Mouse (Mus musculus): ENCODE measurements around the gene Bcr.

The Bcr gene

DNA sequence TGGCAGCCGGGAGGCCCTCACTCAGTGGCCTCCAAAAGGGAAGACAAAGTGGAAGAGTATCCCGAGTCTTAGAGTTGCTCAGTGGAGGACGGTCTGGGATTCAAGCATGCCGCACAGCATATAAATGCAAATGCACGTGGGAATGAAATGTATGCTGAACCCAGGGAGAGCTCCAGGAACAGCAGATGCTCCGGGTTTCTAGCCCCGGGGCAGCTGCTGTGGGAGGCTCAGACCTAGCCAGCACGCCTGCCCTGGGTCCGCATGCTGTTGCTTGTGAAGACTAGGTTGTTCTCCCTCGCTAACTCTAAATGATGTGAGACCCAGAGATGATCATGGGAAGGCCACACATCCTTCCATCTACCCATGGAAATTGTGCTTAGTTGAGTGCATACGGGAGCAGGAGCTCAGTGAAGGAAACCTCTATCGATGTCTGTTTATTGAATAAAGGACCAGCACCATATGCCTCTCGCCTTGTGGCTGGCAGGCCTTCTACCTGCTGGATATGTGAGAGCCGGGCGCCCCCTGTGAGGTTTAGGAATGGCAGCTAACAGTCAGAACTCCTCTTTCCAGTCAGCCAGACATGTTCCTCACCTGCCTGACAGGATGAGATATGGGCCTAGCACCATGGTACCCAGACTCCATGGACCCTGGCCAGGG, 74.6 kb downstream of the Bcr start:
- no peak for DNase-seq (ENCODE audit: low spot score)

DNA sequence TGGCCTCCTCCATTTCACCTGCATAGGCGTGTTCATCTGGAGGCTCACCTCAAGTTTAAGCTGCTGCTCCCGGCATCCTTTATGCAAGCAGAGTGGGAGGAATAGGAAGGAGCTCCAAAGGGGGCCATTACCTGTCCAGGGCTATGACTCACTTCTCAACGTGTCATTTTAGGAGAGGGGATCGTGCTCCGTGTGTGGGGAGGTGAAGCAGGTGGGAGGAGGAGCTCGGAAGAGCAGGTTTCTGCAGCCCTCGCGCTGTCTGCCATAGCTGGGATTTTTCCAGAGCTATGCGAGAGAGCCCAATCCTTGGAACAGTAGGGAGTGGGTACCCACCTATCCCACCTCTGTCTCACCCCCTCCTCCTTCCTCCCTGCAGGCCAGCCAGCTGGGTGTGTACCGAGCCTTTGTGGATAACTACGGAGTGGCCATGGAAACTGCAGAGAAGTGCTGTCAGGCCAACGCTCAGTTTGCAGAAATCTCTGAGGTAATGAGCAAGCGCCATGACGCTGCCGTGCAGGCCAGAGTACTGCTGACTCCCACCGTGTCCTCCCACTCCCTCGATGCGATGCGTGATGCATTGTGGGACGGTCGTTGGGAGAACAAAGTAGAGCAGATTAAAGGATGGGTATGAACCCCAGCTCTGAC, 75.2 kb downstream of the Bcr start:
- no peak for DNase-seq (ENCODE audit: low spot score)

GRCm38 (mm10) chr10:75137148-75137547, 76.8 kb downstream of the Bcr start:
- DNase-seq (ENCODE audit: low spot score): no peak

DNA sequence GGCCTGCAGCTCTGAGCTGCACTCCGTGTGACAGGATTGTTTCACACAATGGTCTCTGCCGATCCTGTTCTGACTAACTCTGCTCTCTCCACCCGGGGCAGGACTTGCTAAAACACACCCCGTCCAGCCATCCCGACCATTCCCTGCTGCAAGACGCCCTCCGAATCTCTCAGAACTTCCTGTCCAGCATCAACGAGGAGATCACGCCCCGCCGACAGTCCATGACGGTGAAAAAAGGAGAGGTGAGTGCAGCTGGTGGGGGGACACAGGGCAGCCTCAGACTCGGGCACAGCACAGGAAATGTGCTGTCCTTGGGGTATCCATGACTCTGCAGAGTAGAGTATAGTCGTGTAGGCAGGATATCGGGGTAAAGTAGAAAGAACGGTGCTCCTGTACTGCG, 84.8 kb downstream of the Bcr start:
- no peak for DNase-seq (ENCODE audit: low spot score)

DNA sequence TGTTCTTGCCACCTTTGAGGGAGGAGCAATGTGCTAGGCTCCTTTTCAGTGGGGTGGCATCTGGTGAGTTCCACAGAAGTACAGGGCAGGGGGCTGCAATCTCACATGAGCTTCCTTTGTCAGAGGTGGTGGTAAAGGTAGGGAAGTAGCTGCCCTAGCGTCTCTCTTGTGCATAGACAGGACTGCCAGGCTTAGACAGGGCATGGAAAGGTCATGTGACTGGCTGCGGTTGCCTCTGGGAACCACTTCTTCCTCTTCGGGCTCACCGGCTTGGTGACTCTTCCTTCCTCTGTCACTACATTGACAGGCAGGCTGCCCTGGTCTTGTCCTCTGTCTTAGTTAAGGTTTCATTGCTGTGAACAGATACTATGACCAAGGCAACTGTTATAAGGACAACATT, 85.6 kb downstream of the Bcr start:
- DNase-seq (ENCODE audit: low spot score): no peak

GRCm38 (mm10) chr10:75146619-75147018, 86.2 kb downstream of the Bcr start:
- DNase-seq (ENCODE audit: low spot score): no peak

- no peak for DNase-seq (ENCODE audit: low spot score)
Measured at GRCm38 (mm10) chr10:75148295-75148694, 87.9 kb downstream of the Bcr start.

GRCm38 (mm10) chr10:75150361-75150760, 90.0 kb downstream of the Bcr start:
- DNase-seq (ENCODE audit: low spot score): no peak

GRCm38 (mm10) chr10:75151311-75151710, 90.9 kb downstream of the Bcr start:
- DNase-seq (ENCODE audit: low spot score): peak; percentile 45

DNA sequence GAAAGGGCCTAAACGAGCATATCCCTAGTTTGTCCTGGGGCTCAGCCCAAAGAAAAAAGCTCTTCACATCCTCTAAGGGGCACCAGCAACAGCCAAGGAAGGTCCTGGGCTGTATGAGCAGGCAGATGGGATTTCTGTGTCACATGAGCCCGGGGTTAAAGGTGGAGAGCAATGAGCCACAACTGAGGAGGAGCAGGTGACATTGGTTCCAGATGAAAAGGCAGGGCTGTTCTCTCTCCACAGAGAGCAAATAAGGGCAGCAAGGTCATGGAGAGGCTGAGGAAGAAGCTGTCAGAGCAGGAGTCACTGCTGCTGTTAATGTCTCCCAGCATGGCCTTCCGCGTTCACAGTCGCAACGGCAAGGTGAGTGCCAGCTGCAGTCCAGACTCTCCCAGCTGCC, 96.4 kb downstream of the Bcr start:
- no peak for DNase-seq (ENCODE audit: low spot score)

DNA sequence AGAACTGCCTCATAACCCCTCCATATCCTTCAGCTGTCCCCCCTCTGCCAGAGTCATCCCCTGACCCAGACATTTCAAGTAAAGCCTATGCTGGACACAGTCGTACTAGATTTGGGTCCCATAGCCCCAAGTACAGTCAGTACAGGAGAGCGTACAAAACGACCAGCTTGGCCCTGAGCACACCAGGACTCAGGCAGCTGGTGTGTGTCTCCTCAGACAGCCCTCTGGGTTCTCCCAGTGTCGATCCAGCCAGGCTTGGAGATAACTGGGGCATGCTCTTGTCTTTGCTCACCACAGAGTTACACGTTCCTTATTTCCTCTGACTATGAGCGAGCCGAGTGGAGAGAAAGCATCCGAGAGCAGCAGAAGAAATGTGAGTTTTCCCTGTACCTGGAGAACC, 97.3 kb downstream of the Bcr start:
- no peak for DNase-seq (ENCODE audit: low spot score)

- no peak for DNase-seq (ENCODE audit: low spot score)
Measured at GRCm38 (mm10) chr10:75158356-75158755, 98.0 kb downstream of the Bcr start.

GRCm38 (mm10) chr10:75160171-75160900, 99.9 kb downstream of the Bcr start:
- DNase-seq (ENCODE audit: low spot score): no peak

- no peak for DNase-seq (ENCODE audit: low spot score)
Measured at GRCm38 (mm10) chr10:75165825-75166481, 105.6 kb downstream of the Bcr start.

DNA sequence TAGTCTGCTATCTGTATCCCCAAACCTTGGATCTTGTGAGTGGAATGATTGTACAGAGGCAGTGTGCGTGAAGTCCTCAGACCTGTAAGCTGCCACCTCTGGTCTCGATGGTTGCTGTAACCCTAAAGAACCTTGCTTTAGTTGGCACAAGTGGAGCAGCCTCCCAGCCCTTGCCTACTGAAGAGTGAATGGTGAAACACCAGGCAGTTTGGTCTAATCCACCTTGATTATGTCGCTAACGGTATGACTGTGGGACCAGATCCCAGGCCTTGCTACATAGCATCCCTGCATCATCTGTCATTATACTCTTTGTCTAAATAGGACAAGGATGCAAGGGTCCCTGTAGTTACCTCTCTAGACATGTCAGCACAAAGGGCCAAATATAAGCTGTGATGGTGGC, 106.2 kb downstream of the Bcr start:
- DNase-seq (ENCODE audit: low spot score): no peak

DNA sequence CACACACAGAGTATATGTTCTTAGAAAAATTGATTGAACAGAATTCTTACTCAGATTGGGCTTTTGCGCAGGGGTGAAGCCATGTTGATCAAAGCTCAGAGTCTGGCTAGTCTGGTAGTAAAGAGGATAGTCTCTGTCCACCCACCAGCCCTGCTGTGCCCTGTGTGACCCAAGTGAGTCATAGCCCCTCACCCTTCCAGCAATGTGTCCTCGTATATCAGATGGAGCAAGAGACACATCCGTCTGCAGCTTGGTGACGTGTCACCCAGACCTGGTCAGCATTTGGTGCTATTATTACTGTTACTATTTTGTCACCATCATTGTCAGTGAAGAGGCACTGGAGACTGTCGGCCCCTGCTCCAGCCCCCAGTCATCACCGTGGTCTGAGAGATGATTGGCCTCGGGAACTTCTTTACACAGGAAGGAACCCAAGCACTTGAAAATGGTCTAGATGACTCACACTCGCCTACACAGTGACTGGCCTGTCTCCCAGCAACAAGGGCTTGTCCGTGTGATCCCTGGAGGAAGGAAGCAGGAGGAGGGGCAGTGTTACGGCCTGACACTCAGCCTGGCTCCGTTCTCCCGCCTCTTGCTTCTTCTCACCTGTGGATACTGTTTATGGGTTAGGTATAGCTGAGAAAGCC, 109.9 kb downstream of the Bcr start:
- DNase-seq (ENCODE audit: low spot score): no peak

- no peak for DNase-seq (ENCODE audit: low spot score)
Measured at GRCm38 (mm10) chr10:75173056-75173455, 112.7 kb downstream of the Bcr start.

- DNase-seq (ENCODE audit: low spot score): no peak
Measured at GRCm38 (mm10) chr10:75173712-75174111, 113.3 kb downstream of the Bcr start.

DNA sequence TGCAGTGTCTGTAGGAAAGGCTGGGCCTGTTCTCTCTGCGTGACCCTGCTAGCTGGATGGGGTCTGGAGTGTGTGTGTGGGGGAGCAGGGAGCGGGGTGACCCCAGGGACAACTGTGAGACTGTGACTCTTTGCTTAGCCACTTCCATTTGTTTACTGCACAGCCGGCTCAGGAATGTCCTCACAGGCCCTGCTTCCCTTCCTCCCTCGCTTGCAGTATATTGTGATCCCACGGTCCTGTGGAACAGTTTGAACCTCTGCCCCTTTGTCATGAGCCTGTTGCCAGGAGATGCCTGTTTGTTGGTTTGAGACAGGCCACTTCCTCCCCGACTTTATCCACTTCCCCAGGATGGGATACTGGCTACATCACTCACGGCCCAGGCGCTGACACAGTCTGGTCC, 116.1 kb downstream of the Bcr start:
- DNase-seq (ENCODE audit: low spot score): no peak

DNA sequence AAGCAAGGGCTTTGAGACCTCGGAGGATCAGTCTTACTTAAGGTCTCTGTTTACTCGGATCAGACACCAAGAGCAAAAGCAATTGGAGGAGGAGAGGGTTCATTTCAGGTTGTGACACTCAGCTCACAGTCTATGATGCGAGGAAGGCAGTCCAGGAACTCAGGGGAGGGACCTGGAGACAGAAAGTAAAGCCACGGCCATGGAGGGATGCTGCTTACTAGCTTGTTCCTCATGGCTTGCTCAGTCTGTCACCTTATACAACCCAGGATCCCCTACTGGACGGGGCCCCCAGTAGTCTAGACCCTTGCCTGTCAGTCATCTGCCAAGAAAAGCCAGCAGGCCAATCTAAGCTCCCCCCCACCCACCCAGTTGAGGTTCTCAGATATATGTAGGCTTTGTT, 118.5 kb downstream of the Bcr start:
- DNase-seq (ENCODE audit: low spot score): no peak

DNA sequence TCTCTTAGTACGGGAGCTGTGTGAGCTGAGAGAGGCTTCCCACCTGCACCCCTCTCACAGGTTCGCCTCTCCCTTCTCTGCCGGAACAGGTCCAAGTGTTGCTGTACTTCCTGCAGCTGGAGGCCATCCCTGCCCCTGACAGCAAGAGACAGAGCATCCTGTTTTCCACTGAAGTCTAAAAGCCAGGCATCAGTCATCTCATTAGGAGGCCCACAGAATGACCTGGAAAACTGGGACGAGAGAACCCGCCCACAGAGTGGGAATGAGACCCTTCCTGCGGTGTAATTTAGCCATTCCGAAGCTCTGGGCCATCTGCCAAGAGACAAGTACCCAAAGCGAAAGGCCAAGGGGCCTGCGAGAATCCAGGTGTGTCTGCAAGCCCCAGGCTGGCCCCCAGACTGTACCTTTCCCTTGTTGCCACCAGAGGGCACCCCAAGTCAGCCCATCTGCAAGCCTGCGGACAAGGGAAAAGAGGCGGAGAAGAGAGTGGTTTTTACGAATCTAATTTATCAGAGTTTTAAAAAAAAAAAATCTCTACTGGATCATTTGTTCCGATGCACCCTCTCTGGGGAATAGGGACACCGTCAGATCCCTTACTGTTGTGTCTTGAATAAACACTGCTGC, 121.9 kb downstream of the Bcr start:
- DNase-seq (ENCODE audit: low spot score): peak; percentile 24

- no peak for DNase-seq (ENCODE audit: low spot score)
Measured at GRCm38 (mm10) chr10:75184826-75185225, 124.4 kb downstream of the Bcr start.

Measured in c-Kit-positive CD71-positive TER-119-positive erythroid progenitor cells, embryonic 14.5 days (primary cell).